Mouse (Mus musculus) small intestine, adult 2 months (tissue): ENCODE data around the gene Prr11.
"Not testable (repeated sequence)": the region's sequence is repeated elsewhere in the genome, so short reads cannot be mapped to it uniquely, and the experiment has no call there.

ENCODE experiments used
- CTCF ChIP-seq: fragments of 200-500 bp; IDR thresholded peaks from 2 replicates; pipeline ENCODE4 v1.5.1; 2012; ENCODE audit warnings: low read depth, mild to moderate bottlenecking, control low read depth, inconsistent platforms, low read length, moderate library complexity, mixed read lengths; ENCODE audit not compliant: insufficient replicate concordance, insufficient read length; ENCODE audit errors: extremely low read depth
- POLR2A ChIP-seq: fragments of 200-500 bp; IDR thresholded peaks from 2 replicates; pipeline ENCODE4 v1.6.1; 2012; ENCODE audit warnings: low read depth, mild to moderate bottlenecking, control low read depth, inconsistent platforms, low read length, moderate library complexity

DNA sequence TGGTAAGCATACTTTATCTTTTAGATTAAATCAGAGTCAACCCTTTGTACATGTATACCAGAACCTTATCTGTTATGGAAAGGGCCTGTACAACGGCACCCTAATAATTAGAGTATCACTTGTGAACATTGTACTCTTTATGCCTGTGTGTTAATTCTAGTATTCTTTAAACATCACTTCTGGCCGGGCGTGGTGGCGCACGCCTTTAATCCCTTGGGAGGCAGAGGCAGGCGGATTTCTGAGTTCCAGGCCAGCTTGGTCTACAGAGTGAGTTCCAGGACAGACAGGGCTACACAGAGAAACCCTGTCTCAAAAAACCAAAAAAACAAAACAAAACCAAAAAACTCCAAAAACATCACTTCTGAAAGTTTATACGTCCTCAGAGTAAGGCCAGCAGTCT lies 59.6 kb downstream of the Prr11 start:
- TF ChIP-seq CTCF, POLR2A: not testable (repeated sequence)
